Mouse (Mus musculus) frontal cortex, postnatal 14 days (tissue): ENCODE measurements at regions not wholly inside any gene's neighbourhood (a gene's known extent, or its start where the extent isn't known, plus 50 kb on each side); places are given as distances from the start of the nearest gene placed in this dataset.

Experiments used
- DNase-seq, 2 experiments: peaks; one replicate each; pipeline ENCODE4 v3.0.0; 2022; ENCODE audit warnings: low spot score in 2 of 2

GRCm38 (mm10) chr1:105206216-105206615, 150.3 kb downstream of the Rnf152 start:
- no peak for DNase-seq

DNA sequence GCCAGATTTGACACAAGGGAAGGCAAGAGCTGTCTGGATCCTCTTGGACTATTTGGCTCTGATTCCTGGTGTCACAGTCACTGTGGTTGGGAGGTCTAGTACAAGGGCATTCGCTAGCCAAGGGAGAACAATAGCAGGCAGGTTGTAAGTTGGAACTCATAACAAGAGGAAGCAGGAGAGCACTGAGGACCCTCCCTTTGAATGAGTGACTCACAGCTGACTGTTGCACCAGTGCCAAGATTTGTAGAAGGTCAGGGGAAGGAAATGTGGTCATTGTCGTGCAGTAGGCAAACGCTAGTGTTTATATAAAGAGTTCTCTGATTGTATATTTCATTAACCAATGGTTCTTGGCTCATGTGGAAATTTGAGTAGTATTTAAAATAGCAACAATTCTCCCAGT, 157.2 kb downstream of the Rnf152 start:
- DNase-seq = no peak

DNA sequence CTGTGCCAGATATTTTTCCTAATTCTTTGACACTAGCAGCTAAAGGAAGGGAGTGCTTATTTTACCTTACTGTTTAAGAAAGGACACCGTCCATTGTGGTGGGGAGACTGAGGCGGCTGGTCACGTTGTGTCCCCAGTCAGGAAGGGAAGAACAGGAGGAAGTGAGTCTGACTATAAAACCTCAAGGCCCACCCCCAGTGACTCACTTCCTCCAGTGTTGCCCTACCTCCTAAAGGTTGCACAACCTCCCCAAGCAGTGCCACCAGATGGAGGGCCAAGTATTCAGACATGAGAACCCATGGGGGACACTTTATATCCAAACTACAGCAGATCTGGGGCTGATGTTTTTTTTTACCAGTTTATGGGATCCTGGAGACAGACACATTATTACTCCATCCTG, 165.4 kb downstream of the Rnf152 start:
- DNase-seq = no peak

GRCm38 (mm10) chr1:105188920-105189266, 167.6 kb downstream of the Rnf152 start:
- no peak for DNase-seq

GRCm38 (mm10) chr1:105188210-105188919, 168.1 kb downstream of the Rnf152 start:
- DNase-seq = no peak

DNA sequence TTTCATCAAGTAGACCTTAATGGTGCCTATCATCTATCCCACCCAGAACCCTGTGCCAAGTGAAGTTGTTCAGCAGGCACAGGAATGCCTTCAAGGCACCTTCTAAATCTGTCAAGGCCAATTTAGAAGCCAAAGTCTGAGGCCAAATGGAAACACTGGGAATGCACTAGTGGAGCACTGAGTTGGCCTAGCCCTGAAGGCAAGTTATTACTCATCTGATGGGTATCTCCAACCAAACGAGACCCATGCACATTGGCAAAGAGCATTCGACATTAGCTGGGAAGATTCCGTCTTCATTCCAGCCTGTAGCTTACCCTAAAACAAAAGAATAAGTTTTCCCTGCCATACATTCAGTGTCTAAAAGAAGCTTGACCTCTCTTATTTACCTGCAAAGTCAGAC, 172.0 kb downstream of the Rnf152 start:
- no peak for DNase-seq

DNA sequence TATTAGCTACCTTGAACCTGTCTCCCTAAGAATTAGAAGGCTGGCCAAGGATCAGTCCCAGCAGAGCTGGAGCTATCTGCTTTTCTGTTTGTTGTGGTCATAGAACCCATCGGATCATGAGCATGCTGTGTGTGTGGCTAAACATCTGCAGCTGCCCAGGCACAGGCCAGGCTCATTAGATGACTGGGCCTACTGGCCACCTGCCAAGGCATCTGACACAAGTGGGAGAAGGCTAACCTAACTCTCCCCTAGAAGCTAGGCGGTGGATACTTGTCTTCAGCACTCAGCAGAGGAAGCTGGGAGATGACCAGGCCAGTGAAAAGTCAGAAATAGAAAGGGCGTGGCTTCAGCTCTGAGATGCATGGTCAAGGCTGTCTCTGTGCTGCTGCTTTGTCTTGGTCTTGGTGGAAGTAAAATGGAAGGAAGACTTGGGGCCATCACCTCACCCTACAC, 177.1 kb downstream of the Rnf152 start:
- no peak for DNase-seq

- DNase-seq = no peak
These were observed 177.7 kb downstream of the Rnf152 start for GRCm38 (mm10) chr1:105178773-105179172.

- DNase-seq = no peak
These were observed 178.6 kb downstream of the Rnf152 start for GRCm38 (mm10) chr1:105177938-105178337.

DNA sequence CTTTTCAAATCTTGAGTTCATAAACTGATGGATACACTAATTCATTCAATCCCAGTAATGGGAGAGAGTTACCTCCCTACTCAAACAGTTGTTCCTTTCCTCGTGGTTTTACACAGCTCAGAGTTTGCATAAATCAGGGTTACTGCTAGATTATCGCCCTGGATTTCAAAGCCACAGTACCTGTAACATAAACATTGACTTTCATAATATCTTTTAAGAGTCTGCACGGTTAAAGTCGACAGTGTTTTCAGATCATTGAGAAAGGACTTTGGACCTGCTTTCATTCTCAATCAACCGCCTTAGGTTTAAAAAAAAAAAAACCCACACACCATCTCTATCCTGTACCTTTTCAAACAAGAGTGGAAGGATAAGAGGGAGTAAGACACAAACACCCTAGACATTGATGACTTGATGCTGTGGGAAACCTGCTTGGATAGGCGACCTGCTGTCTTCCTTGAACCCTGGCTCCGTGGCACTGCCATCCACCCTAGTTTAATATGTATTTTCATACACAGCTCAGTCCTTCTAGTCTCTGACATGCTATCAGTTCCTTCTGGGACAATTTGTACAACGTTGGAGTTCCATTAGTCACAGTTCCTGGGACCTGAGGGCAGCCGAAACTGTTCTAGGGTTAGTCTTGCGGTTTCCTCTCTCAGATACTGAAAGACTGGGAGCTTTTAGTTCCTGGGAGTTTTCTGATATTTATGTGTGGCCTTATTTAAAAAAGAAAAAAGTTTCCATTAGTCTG, 179.3 kb downstream of the Rnf152 start:
- DNase-seq = no peak

- DNase-seq = no peak
These were observed 185.5 kb downstream of the Rnf152 start for GRCm38 (mm10) chr1:105170979-105171378.

DNA sequence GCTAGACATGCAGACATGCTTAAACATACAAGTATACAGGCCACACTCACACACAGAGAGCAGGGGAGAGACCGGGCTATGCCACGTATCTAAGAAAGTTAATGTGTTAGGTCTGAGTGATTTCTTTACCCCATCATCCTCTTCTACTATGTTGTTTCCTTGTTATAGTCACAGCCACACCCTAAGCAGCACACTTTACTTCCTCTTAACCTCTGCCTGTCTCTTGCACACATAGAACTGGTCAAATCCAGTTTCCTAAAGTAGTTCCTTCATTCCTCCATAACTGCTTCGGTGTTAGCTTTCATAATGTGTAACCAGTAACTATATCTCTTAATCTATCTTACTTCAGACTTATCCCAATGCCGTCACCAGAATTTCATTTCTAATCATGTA, 186.4 kb downstream of the Rnf152 start:
- DNase-seq = no peak

DNA sequence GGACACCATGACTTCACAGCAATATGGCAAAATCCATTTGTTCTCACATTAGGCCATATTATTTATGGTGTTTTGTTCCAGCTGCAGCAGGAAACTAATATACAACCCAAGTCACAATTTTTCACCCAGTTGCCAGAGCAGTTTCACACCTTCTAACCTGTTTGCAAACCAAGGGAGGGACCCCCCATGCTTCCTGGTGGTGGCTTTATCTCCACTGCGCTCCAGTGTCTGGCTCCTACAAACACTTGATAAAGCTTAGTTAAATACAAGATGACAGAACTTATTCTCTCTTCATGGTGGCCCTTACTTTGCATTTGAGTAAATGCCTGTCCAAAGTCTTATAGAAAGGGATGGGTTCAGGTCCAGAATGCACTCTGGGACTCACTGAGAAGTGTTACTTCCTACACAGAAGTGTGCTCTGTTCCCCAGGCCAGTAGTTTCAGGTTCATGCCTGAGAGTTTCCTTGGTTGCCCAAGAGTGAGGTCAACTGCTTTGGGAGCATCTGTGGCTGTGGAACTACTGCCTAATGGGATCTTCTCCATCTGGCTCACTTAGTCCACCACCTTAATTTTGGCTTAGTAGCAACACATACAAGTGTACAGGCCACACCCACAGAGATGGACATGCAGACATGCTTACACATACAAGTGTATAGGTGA, 186.9 kb downstream of the Rnf152 start:
- no peak for DNase-seq

DNA sequence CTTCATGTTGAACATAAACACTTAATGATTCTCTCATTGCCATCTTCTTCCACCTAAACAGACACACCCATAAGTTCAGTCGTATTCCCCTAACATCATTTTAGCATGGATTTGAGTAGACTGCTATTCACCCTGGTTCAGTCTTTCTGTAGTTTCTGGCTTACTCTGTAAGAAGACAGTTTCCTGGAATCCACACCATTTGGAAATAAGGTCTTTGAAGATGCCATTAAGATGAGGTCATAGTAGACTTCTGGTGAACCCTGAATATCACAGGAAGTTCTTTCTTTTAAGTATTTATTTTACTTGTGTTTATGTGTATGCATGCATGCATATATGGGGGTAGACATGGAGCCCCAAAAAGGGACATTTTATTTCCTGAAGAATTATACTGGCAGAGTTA, 187.7 kb downstream of the Rnf152 start:
- DNase-seq = no peak

- DNase-seq = no peak
These were observed 198.9 kb downstream of the Rnf152 start for GRCm38 (mm10) chr1:105157459-105158124.

GRCm38 (mm10) chr1:105152175-105152828, 204.2 kb downstream of the Rnf152 start:
- no peak for DNase-seq

GRCm38 (mm10) chr1:105151466-105151846, 205.1 kb downstream of the Rnf152 start:
- DNase-seq = no peak

DNA sequence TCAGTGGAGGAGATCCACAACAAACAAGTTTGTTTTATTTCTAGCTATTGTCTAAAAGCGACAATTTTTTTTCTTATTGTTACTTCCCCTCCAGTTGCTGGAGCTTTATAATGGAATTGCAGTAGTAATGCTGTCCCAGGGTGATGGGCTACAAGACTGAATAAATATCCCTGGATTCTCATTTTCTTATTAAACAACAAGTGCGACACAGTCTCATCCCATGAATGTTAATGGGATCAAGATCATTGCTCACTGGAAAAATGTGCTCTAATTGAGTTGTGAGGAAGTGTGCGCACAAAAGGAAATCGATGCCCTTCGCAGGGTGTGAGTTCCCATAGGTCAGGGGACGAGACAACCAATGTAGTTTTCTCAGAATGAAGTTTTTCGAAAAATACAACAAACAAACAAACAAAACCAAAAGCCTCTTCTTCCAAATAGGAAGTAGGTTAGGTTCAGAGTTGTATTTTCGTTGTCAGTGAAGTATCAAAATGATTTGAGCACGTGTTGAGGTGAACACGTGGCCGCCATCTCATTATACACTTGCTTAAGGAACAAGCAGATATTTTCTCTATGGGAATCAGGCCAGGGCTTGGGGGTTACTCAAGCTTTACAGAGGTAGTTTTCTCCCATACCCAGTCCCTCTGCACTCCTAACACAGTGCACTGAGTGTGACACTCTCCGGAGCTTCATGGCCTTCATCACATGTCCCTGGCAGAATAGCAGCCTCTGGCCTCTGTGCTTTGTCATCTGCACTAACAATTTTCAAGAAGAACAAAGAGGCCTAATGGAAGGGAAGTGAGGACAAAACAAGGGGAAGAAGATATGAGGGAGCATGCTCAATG, 205.7 kb downstream of the Rnf152 start:
- no peak for DNase-seq

GRCm38 (mm10) chr1:105148792-105149191, 207.7 kb downstream of the Rnf152 start:
- no peak for DNase-seq

DNA sequence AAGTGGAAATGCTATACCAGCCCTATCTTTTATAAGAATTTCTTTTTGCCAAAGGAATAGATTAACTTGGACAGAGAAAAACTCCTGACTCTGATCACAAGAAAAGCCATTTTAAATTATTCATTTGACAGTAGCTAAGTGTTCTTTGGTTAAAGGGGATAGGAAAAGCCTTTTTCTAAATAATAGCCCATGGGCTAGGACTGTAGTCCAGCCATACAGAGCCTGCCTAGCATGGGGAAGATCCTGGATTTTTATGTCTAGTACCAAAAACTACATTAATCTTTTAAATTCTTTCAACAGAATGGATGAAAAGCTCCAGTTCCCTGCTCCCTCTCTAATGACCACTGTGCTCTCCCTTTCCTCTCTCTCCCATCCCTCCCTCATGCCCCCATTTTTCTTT, 208.5 kb downstream of the Rnf152 start:
- DNase-seq = no peak

- no peak for DNase-seq
These were observed 232.6 kb downstream of the Rnf152 start for GRCm38 (mm10) chr1:105123936-105124335.
